Mouse (Mus musculus) activated CD4-positive, CD25-positive, alpha-beta regulatory T cell, adult 4 months (primary cell): Measurements from ENCODE around the gene Haus3. TPM values are rescaled to one million over a fixed set of nuclear protein-coding genes. Genes with fewer than 3 reads are reported as not detected.

ENCODE experiments used
- polyA plus RNA-seq, 2 experiments: library from polyadenylated mRNA; unstranded; fragments of 100-300 nt; shearing (Covaris generic); gene quantifications; one replicate each; pipeline ENCODE4 v1.2.1; 2017

The Haus3 gene
- polyA plus RNA-seq, 2 experiments from 2014 or later: 76.9 to 90.0 TPM

Other genes starting within 250 kb of the Haus3 start
- gene Nelfa, start 233.1 kb downstream of the Haus3 start, polyA plus RNA-seq: 10 to 100 TPM; 34.5 to 42.9 TPM
- gene Gm1673, start 186.1 kb downstream of the Haus3 start, polyA plus RNA-seq: not detected
- not detected for gene Nat8l, start 173.5 kb downstream of the Haus3 start, polyA plus RNA-seq
- gene Poln, start 79 bp downstream of the Haus3 start, polyA plus RNA-seq: under 1 TPM; 0.28 to 0.94 TPM
- 100 to 1,000 TPM; 112 to 135 TPM for gene Mxd4, start 18.2 kb upstream of the Haus3 start, polyA plus RNA-seq
- 1 to 10 TPM; 3.4 TPM for gene Zfyve28, start 118.9 kb upstream of the Haus3 start, polyA plus RNA-seq
- not detected for gene Cfap99, start 119.1 kb upstream of the Haus3 start, polyA plus RNA-seq
- gene Rnf4, start 166.8 kb upstream of the Haus3 start, polyA plus RNA-seq: 100 to 1,000 TPM; 108 TPM
- gene Fam193a, start 200.4 kb upstream of the Haus3 start, polyA plus RNA-seq: 10 to 100 TPM; 12.5 to 13.3 TPM